Mouse (Mus musculus): ENCODE results near the gene Gm20696. TPM values are rescaled to one million over a fixed set of nuclear protein-coding genes. Genes with fewer than 3 reads are reported as not detected.

Gm20696 gene
- polyA plus RNA-seq, 1 experiment from 2014 or later, result 5.3 TPM

GRCm38 (mm10) chr6:99403755-99404390 lies 262.7 kb downstream of the Gm20696 start:
- H3K4me3 ChIP-seq (ENCODE audit: low read depth, low read length), result no peak overlapping the region
- H3K9ac ChIP-seq (ENCODE audit: low read length), result no peak overlapping the region
- H3K27ac ChIP-seq (ENCODE audit: low read depth, low read length), result no peak overlapping the region
- WGBS, result 93% methylated on average over 6 of the region's 6 CpGs
- ATAC-seq (replicated peaks; ENCODE audit: low FRiP score) (no peak), DNase-seq (ENCODE audit: low spot score) (no peak)
- H3K36me3 ChIP-seq (ENCODE audit: control insufficient read depth, insufficient read depth, low read length), result no peaks in the 10 kb centered on the region
- H3K4me1 ChIP-seq (replicated peaks; ENCODE audit: control insufficient read depth, insufficient read depth, low read length), result peaks cover 2% of the 10 kb centered on the region; the same call in 1 of the 2 replicates
- H3K4me2 ChIP-seq (ENCODE audit: low read depth, low read length, severe bottlenecking), result no peak overlapping the region
- no peaks in the 10 kb centered on the region for H3K9me3 ChIP-seq (ENCODE audit: control insufficient read depth, low read length)
- H3K27me3 ChIP-seq (ENCODE audit: control insufficient read depth, insufficient read depth, low read length), result no peaks in the 10 kb centered on the region

- DNase-seq (ENCODE audit: low spot score) (no peak), ATAC-seq (replicated peaks; ENCODE audit: low FRiP score) (no peak)
- Histone ChIP-seq H3K27me3 (ENCODE audit: control insufficient read depth, insufficient read depth, low read length) (no peaks in the 10 kb centered on the region), H3K27ac (ENCODE audit: low read depth, low read length) (no peak overlapping the region), H3K4me3 (ENCODE audit: low read depth, low read length) (no peak overlapping the region), H3K4me2 (ENCODE audit: low read depth, low read length, severe bottlenecking) (no peak overlapping the region), H3K9ac (ENCODE audit: low read length) (no peak overlapping the region; the same call in 1 of the 2 replicates), H3K36me3 (ENCODE audit: control insufficient read depth, insufficient read depth, low read length) (no peaks in the 10 kb centered on the region), H3K9me3 (ENCODE audit: control insufficient read depth, low read length) (no peaks in the 10 kb centered on the region), H3K4me1 (replicated peaks; ENCODE audit: control insufficient read depth, insufficient read depth, low read length) (peaks cover 2% of the 10 kb centered on the region; the same call in 1 of the 2 replicates)
- WGBS, result 79% methylated on average over 9 of the region's 9 CpGs
These were observed 263.7 kb downstream of the Gm20696 start for GRCm38 (mm10) chr6:99402941-99403340.

GRCm38 (mm10) chr6:99402370-99402769 lies 264.2 kb downstream of the Gm20696 start:
- no peaks in the 10 kb centered on the region for H3K36me3 ChIP-seq (ENCODE audit: control insufficient read depth, insufficient read depth, low read length)
- WGBS, result 65% methylated on average over 3 of the region's 3 CpGs
- DNase-seq (ENCODE audit: low spot score), result no peak

GRCm38 (mm10) chr6:99401801-99402200 lies 264.8 kb downstream of the Gm20696 start:
- Histone ChIP-seq H3K36me3 (ENCODE audit: control insufficient read depth, insufficient read depth, low read length) (no peaks in the 10 kb centered on the region), H3K4me2 (ENCODE audit: low read depth, low read length, severe bottlenecking) (no peak overlapping the region), H3K9me3 (ENCODE audit: control insufficient read depth, low read length) (no peaks in the 10 kb centered on the region), H3K4me3 (ENCODE audit: low read depth, low read length) (no peak overlapping the region), H3K27ac (ENCODE audit: low read depth, low read length) (no peak overlapping the region), H3K4me1 (replicated peaks; ENCODE audit: control insufficient read depth, insufficient read depth, low read length) (peaks cover 2% of the 10 kb centered on the region; the same call in 1 of the 2 replicates), H3K27me3 (ENCODE audit: control insufficient read depth, insufficient read depth, low read length) (no peaks in the 10 kb centered on the region), H3K9ac (ENCODE audit: low read length) (no peak overlapping the region)
- ATAC-seq (replicated peaks; ENCODE audit: low FRiP score) (no peak), DNase-seq (ENCODE audit: low spot score) (no peak)
- 79% methylated on average over 6 of the region's 6 CpGs for WGBS

More at GRCm38 (mm10) chr6:99402370-99402769, 264.2 kb downstream of the Gm20696 start:
- no peaks in the 10 kb centered on the region for H3K9me3 ChIP-seq (ENCODE audit: control insufficient read depth, low read length)
- no peak overlapping the region for H3K4me2 ChIP-seq (ENCODE audit: low read depth, low read length, severe bottlenecking)
- no peak overlapping the region for H3K27ac ChIP-seq (ENCODE audit: low read depth, low read length)
- H3K27me3 ChIP-seq (ENCODE audit: control insufficient read depth, insufficient read depth, low read length), result no peaks in the 10 kb centered on the region
- no peak overlapping the region for H3K9ac ChIP-seq (ENCODE audit: low read length)
- H3K4me1 ChIP-seq (replicated peaks; ENCODE audit: control insufficient read depth, insufficient read depth, low read length), result peaks cover 2% of the 10 kb centered on the region; the same call in 1 of the 2 replicates
- no peak overlapping the region for H3K4me3 ChIP-seq (ENCODE audit: low read depth, low read length)
- no peak for ATAC-seq (replicated peaks; ENCODE audit: low FRiP score)

GRCm38 (mm10) chr6:99401211-99401610 lies 265.4 kb downstream of the Gm20696 start:
- no peak overlapping the region for H3K4me2 ChIP-seq (ENCODE audit: low read depth, low read length, severe bottlenecking)
- no peaks in the 10 kb centered on the region for H3K27me3 ChIP-seq (ENCODE audit: control insufficient read depth, insufficient read depth, low read length)
- H3K4me1 ChIP-seq (replicated peaks; ENCODE audit: control insufficient read depth, insufficient read depth, low read length), result peaks cover 2% of the 10 kb centered on the region; the same call in 1 of the 2 replicates
- no peaks in the 10 kb centered on the region for H3K36me3 ChIP-seq (ENCODE audit: control insufficient read depth, insufficient read depth, low read length)
- no peak overlapping the region for H3K27ac ChIP-seq (ENCODE audit: low read depth, low read length)
- DNase-seq (ENCODE audit: low spot score) (no peak), ATAC-seq (replicated peaks; ENCODE audit: low FRiP score) (no peak)
- H3K4me3 ChIP-seq (ENCODE audit: low read depth, low read length), result no peak overlapping the region
- H3K9ac ChIP-seq (ENCODE audit: low read length), result no peak overlapping the region
- H3K9me3 ChIP-seq (ENCODE audit: control insufficient read depth, low read length), result no peaks in the 10 kb centered on the region
- 39% methylated on average over 2 of the region's 2 CpGs for WGBS

- Histone ChIP-seq H3K4me3 (ENCODE audit: low read depth, low read length) (no peak overlapping the region), H3K9ac (ENCODE audit: low read length) (no peak overlapping the region), H3K27me3 (ENCODE audit: control insufficient read depth, insufficient read depth, low read length) (no peaks in the 10 kb centered on the region), H3K36me3 (ENCODE audit: control insufficient read depth, insufficient read depth, low read length) (no peaks in the 10 kb centered on the region), H3K4me1 (replicated peaks; ENCODE audit: control insufficient read depth, insufficient read depth, low read length) (no peaks in the 10 kb centered on the region), H3K27ac (ENCODE audit: low read depth, low read length) (no peak overlapping the region), H3K9me3 (ENCODE audit: control insufficient read depth, low read length) (no peaks in the 10 kb centered on the region), H3K4me2 (ENCODE audit: low read depth, low read length, severe bottlenecking) (no peak overlapping the region)
- DNase-seq (ENCODE audit: low spot score), result no peak
- 53% methylated on average over 12 of the region's 12 CpGs for WGBS
- no peak for ATAC-seq (replicated peaks; ENCODE audit: low FRiP score)
These were observed 270.9 kb downstream of the Gm20696 start for GRCm38 (mm10) chr6:99395745-99396144.

GRCm38 (mm10) chr6:99394801-99395200 lies 271.8 kb downstream of the Gm20696 start:
- H3K9me3 ChIP-seq (ENCODE audit: control insufficient read depth, low read length), result no peaks in the 10 kb centered on the region
- no peaks in the 10 kb centered on the region for H3K4me1 ChIP-seq (replicated peaks; ENCODE audit: control insufficient read depth, insufficient read depth, low read length)
- no peak for DNase-seq (ENCODE audit: low spot score)
- no peak overlapping the region for H3K9ac ChIP-seq (ENCODE audit: low read length)
- 74% methylated on average over 5 of the region's 5 CpGs for WGBS
- H3K27ac ChIP-seq (ENCODE audit: low read depth, low read length), result no peak overlapping the region
- no peak overlapping the region for H3K4me3 ChIP-seq (ENCODE audit: low read depth, low read length)
- ATAC-seq (replicated peaks; ENCODE audit: low FRiP score), result no peak
- H3K27me3 ChIP-seq (ENCODE audit: control insufficient read depth, insufficient read depth, low read length), result no peaks in the 10 kb centered on the region
- H3K36me3 ChIP-seq (ENCODE audit: control insufficient read depth, insufficient read depth, low read length), result no peaks in the 10 kb centered on the region
- no peak overlapping the region for H3K4me2 ChIP-seq (ENCODE audit: low read depth, low read length, severe bottlenecking)

GRCm38 (mm10) chr6:99392484-99392883 lies 274.1 kb downstream of the Gm20696 start:
- ATAC-seq (replicated peaks; ENCODE audit: low FRiP score) (no peak), DNase-seq (ENCODE audit: low spot score) (no peak)
- Histone ChIP-seq H3K4me2 (ENCODE audit: low read depth, low read length, severe bottlenecking) (no peak overlapping the region), H3K9ac (ENCODE audit: low read length) (no peak overlapping the region), H3K4me1 (replicated peaks; ENCODE audit: control insufficient read depth, insufficient read depth, low read length) (no peaks in the 10 kb centered on the region), H3K4me3 (ENCODE audit: low read depth, low read length) (no peak overlapping the region), H3K27ac (ENCODE audit: low read depth, low read length) (no peak overlapping the region), H3K27me3 (ENCODE audit: control insufficient read depth, insufficient read depth, low read length) (no peaks in the 10 kb centered on the region), H3K9me3 (ENCODE audit: control insufficient read depth, low read length) (no peaks in the 10 kb centered on the region), H3K36me3 (ENCODE audit: control insufficient read depth, insufficient read depth, low read length) (no peaks in the 10 kb centered on the region)
- WGBS, result 94% methylated on average over 6 of the region's 6 CpGs

All from forebrain, embryonic 11.5 days (tissue).